Mouse (Mus musculus) gastrocnemius, adult 8-10 months (tissue): Measurements from ENCODE around the gene Gk. TPM values are rescaled to one million over a fixed set of nuclear protein-coding genes. Genes with fewer than 3 reads are reported as not detected.

Experiments
- total RNA-seq, 4 experiments: library from RNA; stranded (reverse); gene quantifications; 2 replicates each; pipeline ENCODE4 v1.2.4; 2022

The Gk gene
- total RNA-seq, 4 experiments from 2014 or later = 0.89 to 2.2 (median 1.2) TPM

Other genes starting within 250 kb of the Gk start
- 1 to 10 TPM; 5.5 to 7.8 (median 6.2) TPM for gene Tab3, start 202.8 kb downstream of the Gk start, total RNA-seq
- gene 5430427O19Rik, start 93.5 kb upstream of the Gk start, total RNA-seq = under 1 TPM in 3 of 4 experiments, not detected in 1; 0.07 to 0.24 (median 0.07) TPM